Mouse (Mus musculus): ENCODE measurements at regions not wholly inside any gene's neighbourhood (a gene's known extent, or its start where the extent isn't known, plus 50 kb on each side); places are given as distances from the start of the nearest gene placed in this dataset.

- TF ChIP-seq CTCF (IDR thresholded peaks at IDR 0.05; ENCODE audit: insufficient read depth, low read depth, low read length) (no peak), POLR2A (IDR thresholded peaks at IDR 0.05; ENCODE audit: insufficient read depth, low read depth, low read length) (no peak)
Observed at GRCm38 (mm10) chr5:103360360-103360759, 64.6 kb upstream of the Ptpn13 start.
